Mouse (Mus musculus) heart, adult 2 months (tissue): Measurements from ENCODE around the gene Lmo3.

Experiments
- CTCF ChIP-seq: fragments of 200-600 bp; IDR thresholded peaks from 2 replicates; pipeline ENCODE4 v1.8.1; 2022; ENCODE audit warnings: antibody characterized with exemption, mild to moderate bottlenecking, moderate library complexity
- EP300 ChIP-seq: fragments of 200-500 bp; IDR thresholded peaks from 2 replicates; pipeline ENCODE4 v1.6.1; 2011; ENCODE audit warnings: low read depth, low read length, control low read depth; ENCODE audit not compliant: insufficient read depth
- POLR2A ChIP-seq: fragments of 200-500 bp; IDR thresholded peaks from 2 replicates; pipeline ENCODE4 v1.6.1; 2011; ENCODE audit warnings: mild to moderate bottlenecking, low read depth, low read length, control low read depth; ENCODE audit not compliant: insufficient read depth

DNA sequence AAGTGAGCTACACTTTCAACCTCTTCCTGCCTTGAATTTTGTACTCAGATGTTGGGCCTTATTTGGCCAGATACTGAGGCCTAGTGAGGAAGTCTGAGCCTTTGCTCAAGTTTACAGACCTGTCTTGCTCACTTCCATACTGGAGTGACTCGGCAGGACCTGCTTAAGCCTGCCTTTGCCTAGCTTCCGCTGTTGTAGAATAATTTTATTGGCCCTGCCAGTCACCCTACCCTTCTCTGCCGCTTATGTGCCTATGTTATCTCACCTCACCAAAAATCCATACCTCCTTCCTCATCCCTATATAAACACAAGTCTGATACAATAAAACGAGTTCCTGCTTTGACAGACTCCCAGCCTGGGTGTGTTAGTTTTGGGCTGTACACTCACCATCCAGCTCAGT is 235.2 kb downstream of the Lmo3 start:
- TF ChIP-seq CTCF, result no peak
- TF ChIP-seq EP300, result no peak
- no peak for TF ChIP-seq POLR2A
